In genomic region chr5:15506575-15507308, GRCm38 (mm10) we compare ENCODE assay signal across 9 mouse cellular contexts. TPM values are rescaled to one million over a fixed set of nuclear protein-coding genes. Genes with fewer than 3 reads are reported as not detected.
A peak's percentile ranks its signal among the peaks of the same experiment; 100 is the strongest.
DNase-seq lines count a peak whose midpoint lies in the region; ATAC-seq and TF ChIP-seq lines count a peak whose summit lies in the region.
"Had no signal": no experiment of that assay in that cellular context is flagged by ENCODE, and none has a peak within 500 bp of the region (broad histone marks: within the 10 kb centered on the region; RNA-seq: fewer than 3 reads in every experiment).

No protein-coding gene starts in this region.

- no peak for DNase-seq in cerebellum, adult 9-11 months
- DNase-seq in A20 (ENCODE audit: low read depth, low spot score): peak; percentile 54
- DNase-seq in gonadal fat pad, adult 2 months (ENCODE audit: low read depth): peak; percentile 55
- DNase-seq in kidney, postnatal 36 days: peak; percentile 18 to 61
- DNase-seq in midbrain, postnatal 0 days (ENCODE audit: low spot score): peak; percentile 53
- DNase-seq in B cell, adult 2 months: no peak

- no peak overlapping the region for H3K27ac ChIP-seq in brown adipose tissue, adult 24 weeks (replicated peaks; ENCODE audit: low read depth, low read length)
- no peak overlapping the region for H3K27ac ChIP-seq in midbrain, postnatal 0 days (ENCODE audit: low read depth, low read length)
- H3K27ac ChIP-seq: liver, embryonic 15.5 days had no signal

- ATAC-seq in cerebellum, adult (ENCODE audit: insufficient number of reproducible peaks, low FRiP score, low TSS enrichment): 0 out of 2 replicates have a peak, but pooled peaks have one; percentile 36
- peak; percentile 50; the same call in 1 of the 2 replicates for ATAC-seq in midbrain, postnatal 0 days (ENCODE audit: low FRiP score)

- 47% methylated on average over 16 of the region's 16 CpGs for WGBS in midbrain, postnatal 0 days

- peaks cover 30% of the 10 kb centered on the region for H3K9me3 ChIP-seq in midbrain, postnatal 0 days (ENCODE audit: low read length)
- H3K9me3 ChIP-seq: liver, embryonic 15.5 days had no signal

- no peaks in the 10 kb centered on the region for H3K27me3 ChIP-seq in midbrain, postnatal 0 days (ENCODE audit: insufficient read depth, low read length)
- H3K27me3 ChIP-seq: liver, embryonic 15.5 days had no signal

- peak; percentile 83 for TF ChIP-seq CTCF in midbrain, postnatal 0 days (IDR thresholded peaks at IDR 0.05)

- H3K4me2 ChIP-seq in midbrain, postnatal 0 days (ENCODE audit: low read depth, low read length, poor library complexity, severe bottlenecking): peak overlapping the region; percentile 6; the same call in 1 of the 2 replicates
- H3K4me2 ChIP-seq: liver, embryonic 15.5 days had no signal

- no peaks in the 10 kb centered on the region for H3K36me3 ChIP-seq in midbrain, postnatal 0 days (ENCODE audit: insufficient read depth, low read length)
- H3K36me3 ChIP-seq: liver, embryonic 15.5 days had no signal

- no peaks in the 10 kb centered on the region for H3K4me1 ChIP-seq in brown adipose tissue, adult 24 weeks (ENCODE audit: control insufficient read depth, insufficient read depth, insufficient read length, low read length)
- no peaks in the 10 kb centered on the region for H3K4me1 ChIP-seq in midbrain, postnatal 0 days (ENCODE audit: insufficient read depth, low read length)
- H3K4me1 ChIP-seq: liver, embryonic 15.5 days had no signal

- no peak overlapping the region for H3K9ac ChIP-seq in midbrain, postnatal 0 days (replicated peaks; ENCODE audit: low read length, poor library complexity, severe bottlenecking)
- H3K9ac ChIP-seq: liver, embryonic 15.5 days had no signal

- peak overlapping the region; percentile 31; the same call in 1 of the 2 replicates for H3K4me3 ChIP-seq in brown adipose tissue, adult 24 weeks (ENCODE audit: insufficient read depth, low read depth, low read length)
- H3K4me3 ChIP-seq in midbrain, postnatal 0 days (ENCODE audit: low read depth, low read length): 0 out of 2 replicates have a peak overlapping the region, but pooled peaks have one; percentile 1
- H3K4me3 ChIP-seq: liver, embryonic 15.5 days had no signal

RNA-seq across cellular contexts. Expression of gene Gm21190, which starts 22.3 kb away (rescaled TPM):
- polyA plus RNA-seq in brown adipose tissue, adult 24 weeks (2012; ENCODE audit: insufficient read depth, insufficient read length, missing spikeins): not detected in 2 replicates
- polyA plus RNA-seq in gonadal fat pad, adult 2 months (2012; rRNA removed): not detected in 2 replicates
- not detected in 2 replicates for total RNA-seq in midbrain, postnatal 0 days (2014; rRNA removed)
- not detected in 2 replicates for polyA plus RNA-seq in midbrain, postnatal 0 days (2015; fragmentation: Nextera tagmentation; extraction: Ambion mirVana)
- polyA plus RNA-seq: liver, embryonic 15.5 days had no signal

RNA-seq across cellular contexts. Expression of gene Gm21149, which starts 30.4 kb away (rescaled TPM):
- polyA plus RNA-seq in brown adipose tissue, adult 24 weeks (2012; ENCODE audit: insufficient read depth, insufficient read length, missing spikeins): not detected in 2 replicates
- polyA plus RNA-seq in gonadal fat pad, adult 2 months (2012; rRNA removed): not detected in 2 replicates
- not detected in 2 replicates for total RNA-seq in midbrain, postnatal 0 days (2014; rRNA removed)
- polyA plus RNA-seq in midbrain, postnatal 0 days (2015; fragmentation: Nextera tagmentation; extraction: Ambion mirVana): not detected in 2 replicates
- polyA plus RNA-seq: liver, embryonic 15.5 days had no signal

Comparison
In these comparisons a context has a peak if more than half of its experiments do, and no peak if none do; other contexts are left out.
1. DNase-seq: peak in A20 (single experiment), gonadal fat pad, adult 2 months (single experiment), kidney, postnatal 36 days (2 of 2) and midbrain, postnatal 0 days (single experiment); none in cerebellum, adult 9-11 months (single experiment) and B cell, adult 2 months (0 of 2).